Comparison of ENCODE assay signal across 9 mouse cellular contexts in the genomic region with DNA sequence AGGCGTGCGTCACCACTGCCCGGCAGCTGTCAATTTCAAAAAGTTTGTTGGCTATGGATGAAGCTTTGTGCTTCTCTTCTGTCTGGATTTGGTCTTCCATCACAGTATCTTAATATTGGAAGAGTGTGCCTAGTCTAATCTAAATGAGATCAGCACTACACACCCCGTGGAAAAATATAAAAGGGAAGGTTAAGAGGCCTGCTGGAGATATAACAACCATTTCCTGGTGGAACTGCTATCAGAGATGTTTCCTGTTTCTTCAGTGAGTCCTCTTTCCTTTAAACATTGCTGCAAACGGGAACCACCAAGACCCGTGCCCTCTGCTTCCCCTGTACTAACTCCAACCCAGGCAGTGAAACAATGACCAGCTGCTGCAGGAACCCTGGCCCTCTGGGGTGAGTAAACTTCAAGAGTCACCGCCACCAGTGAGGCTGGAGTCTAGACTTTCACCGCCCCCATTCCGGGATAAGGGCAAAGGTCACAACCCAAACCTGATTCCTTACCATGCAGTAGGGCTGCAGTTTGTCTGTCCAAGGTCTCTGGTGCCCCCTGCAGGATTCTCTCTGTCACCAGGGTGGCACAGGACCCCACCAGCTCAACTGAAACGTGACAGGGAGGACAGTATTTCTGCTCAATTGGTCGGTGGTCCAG. TPM values are rescaled to one million over a fixed set of nuclear protein-coding genes. Genes with fewer than 3 reads are reported as not detected.
DNase-seq lines count a peak whose midpoint lies in the region; ATAC-seq and TF ChIP-seq lines count a peak whose summit lies in the region.
"Had no signal": no experiment of that assay in that cellular context is flagged by ENCODE, and none has a peak within 500 bp of the region (broad histone marks: within the 10 kb centered on the region; RNA-seq: fewer than 3 reads in every experiment).

No protein-coding gene starts in this region.

- peaks cover 86% of the 10 kb centered on the region for H3K36me3 ChIP-seq in forebrain, embryonic 14.5 days (ENCODE audit: control insufficient read depth, insufficient read depth, low read length)
- H3K36me3 ChIP-seq in forebrain, embryonic 15.5 days = peaks cover 77% of the 10 kb centered on the region
- peaks cover 12% of the 10 kb centered on the region for H3K36me3 ChIP-seq in embryonic facial prominence, embryonic 11.5 days (replicated peaks; ENCODE audit: control insufficient read depth, insufficient read depth, low read depth, low read length)

- H3K27me3 ChIP-seq in forebrain, embryonic 14.5 days (replicated peaks; ENCODE audit: control insufficient read depth, insufficient read depth, low read length) = no peaks in the 10 kb centered on the region
- H3K27me3 ChIP-seq in forebrain, embryonic 15.5 days = no peaks in the 10 kb centered on the region
- no peaks in the 10 kb centered on the region for H3K27me3 ChIP-seq in embryonic facial prominence, embryonic 11.5 days (ENCODE audit: control insufficient read depth, insufficient read depth, low read length)
- H3K27me3 ChIP-seq: limb, embryonic 13.5 days had no signal

- intact Hi-C loops in heart, postnatal 36 days (cut with DNase I) = loop anchor here (1.0 to 10.0 kb wide), 4 partner anchors 46 to 208 kb away; a partner anchor contains a TSS

- no peak overlapping the region for H3K4me2 ChIP-seq in forebrain, embryonic 14.5 days (ENCODE audit: low read length)
- no peak overlapping the region for H3K4me2 ChIP-seq in forebrain, embryonic 15.5 days (replicated peaks)
- no peak overlapping the region for H3K4me2 ChIP-seq in embryonic facial prominence, embryonic 11.5 days (ENCODE audit: low read depth, low read length)
- H3K4me2 ChIP-seq: limb, embryonic 13.5 days had no signal

- peak; percentile 85 for TF ChIP-seq CTCF in layer of hippocampus, adult 2 months (conservative IDR thresholded peaks at IDR 0.05)

- DNase-seq in forebrain, embryonic 14.5 days (ENCODE audit: low spot score) = peak; percentile 51
- peak; percentile 89 for DNase-seq in R1 (ENCODE audit: low read depth, low spot score)
- peak; percentile 66 for DNase-seq in embryonic facial prominence, embryonic 11.5 days (ENCODE audit: low spot score)
- DNase-seq in heart, postnatal 36 days = peak; percentile 74 to 76
- peak in 1 of 2 experiments; percentile 65 for DNase-seq in layer of hippocampus, adult 2 months (ENCODE audit: low spot score in 2 of 2)
- peak; percentile 85 for DNase-seq in lung, postnatal 14 days
- DNase-seq in spleen, adult 18-20 months = peak; percentile 60 to 83

- peak; percentile 52; the same call in 1 of the 2 replicates for ATAC-seq in forebrain, embryonic 14.5 days
- no peak for ATAC-seq in forebrain, embryonic 15.5 days (replicated peaks)
- ATAC-seq in embryonic facial prominence, embryonic 11.5 days (replicated peaks; ENCODE audit: insufficient number of reproducible peaks, low FRiP score, low TSS enrichment, low read depth) = 0 out of 2 replicates have a peak, but pooled peaks have one; percentile 67

- no peaks in the 10 kb centered on the region for H3K4me1 ChIP-seq in forebrain, embryonic 14.5 days (ENCODE audit: control insufficient read depth, insufficient read depth, low read length)
- H3K4me1 ChIP-seq in forebrain, embryonic 15.5 days = no peaks in the 10 kb centered on the region
- H3K4me1 ChIP-seq in embryonic facial prominence, embryonic 11.5 days (ENCODE audit: control insufficient read depth, insufficient read depth, low read length) = no peaks in the 10 kb centered on the region
- H3K4me1 ChIP-seq: limb, embryonic 13.5 days had no signal

- H3K27ac ChIP-seq in forebrain, embryonic 14.5 days (ENCODE audit: low read depth, low read length) = no peak overlapping the region
- H3K27ac ChIP-seq in forebrain, embryonic 15.5 days (replicated peaks) = no peak overlapping the region
- H3K27ac ChIP-seq in embryonic facial prominence, embryonic 11.5 days (replicated peaks; ENCODE audit: low read depth, low read length) = no peak overlapping the region
- H3K27ac ChIP-seq in layer of hippocampus, adult 2 months = no peak overlapping the region
- H3K27ac ChIP-seq: limb, embryonic 13.5 days had no signal

- H3K9ac ChIP-seq in forebrain, embryonic 14.5 days (ENCODE audit: low read length) = no peak overlapping the region
- no peak overlapping the region for H3K9ac ChIP-seq in forebrain, embryonic 15.5 days (replicated peaks)
- no peak overlapping the region for H3K9ac ChIP-seq in embryonic facial prominence, embryonic 11.5 days (replicated peaks; ENCODE audit: low read length)
- H3K9ac ChIP-seq: limb, embryonic 13.5 days had no signal

- no peak overlapping the region for H3K4me3 ChIP-seq in forebrain, embryonic 14.5 days (ENCODE audit: low read depth, low read length)
- no peak overlapping the region for H3K4me3 ChIP-seq in forebrain, embryonic 15.5 days
- H3K4me3 ChIP-seq in embryonic facial prominence, embryonic 11.5 days (ENCODE audit: low read depth, low read length) = no peak overlapping the region
- no peak overlapping the region for H3K4me3 ChIP-seq in layer of hippocampus, adult 2 months
- H3K4me3 ChIP-seq: limb, embryonic 13.5 days had no signal

- WGBS in forebrain, embryonic 14.5 days = 54% methylated on average over 11 of the region's 11 CpGs
- WGBS in forebrain, embryonic 15.5 days = 52% methylated on average over 11 of the region's 11 CpGs
- 39% methylated on average over 11 of the region's 11 CpGs for WGBS in embryonic facial prominence, embryonic 11.5 days

- no peaks in the 10 kb centered on the region for H3K9me3 ChIP-seq in forebrain, embryonic 14.5 days (replicated peaks; ENCODE audit: control insufficient read depth, low read length)
- H3K9me3 ChIP-seq in forebrain, embryonic 15.5 days = no peaks in the 10 kb centered on the region
- H3K9me3 ChIP-seq in embryonic facial prominence, embryonic 11.5 days (replicated peaks; ENCODE audit: control insufficient read depth, low read length) = no peaks in the 10 kb centered on the region
- H3K9me3 ChIP-seq: limb, embryonic 13.5 days had no signal

RNA-seq across cellular contexts. Expression of a gene that starts 12.2 kb away (rescaled TPM):
- not detected in 2 replicates for polyA plus RNA-seq in forebrain, embryonic 14.5 days (2014; fragmentation: Nextera tagmentation; extraction: Ambion mirVana)
- 0.10 TPM in 1 of 2 replicates, not detected in the other for polyA plus RNA-seq in forebrain, embryonic 15.5 days (2015; fragmentation: Nextera tagmentation; extraction: Ambion mirVana)
- 2.9 and 4.0 TPM in 2 replicates for polyA plus RNA-seq in embryonic facial prominence, embryonic 11.5 days (2014; fragmentation: Nextera tagmentation; extraction: Ambion mirVana)
- not detected for total RNA-seq in heart, postnatal 36 days (2021)
- total RNA-seq in layer of hippocampus, adult 2 months (2021) = under 1 TPM; 0.37 to 0.69 TPM

RNA-seq across cellular contexts. Expression of a gene that starts 17.9 kb away (rescaled TPM):
- polyA plus RNA-seq in forebrain, embryonic 14.5 days (2014; fragmentation: Nextera tagmentation; extraction: Ambion mirVana) = 48.6 and 50.7 TPM in 2 replicates
- polyA plus RNA-seq in forebrain, embryonic 15.5 days (2015; fragmentation: Nextera tagmentation; extraction: Ambion mirVana) = 46.1 and 46.2 TPM in 2 replicates
- polyA plus RNA-seq in embryonic facial prominence, embryonic 11.5 days (2014; fragmentation: Nextera tagmentation; extraction: Ambion mirVana) = 45.7 and 46.8 TPM in 2 replicates
- total RNA-seq in heart, postnatal 36 days (2021) = 10 to 100 TPM; 26.7 to 26.8 TPM
- 10 to 100 TPM; 19.1 to 22.7 TPM for total RNA-seq in layer of hippocampus, adult 2 months (2021)

RNA-seq across cellular contexts. Expression of a gene that starts 18.7 kb away (rescaled TPM):
- 40.7 and 42.7 TPM in 2 replicates for polyA plus RNA-seq in forebrain, embryonic 14.5 days (2014; fragmentation: Nextera tagmentation; extraction: Ambion mirVana)
- 42.0 and 44.4 TPM in 2 replicates for polyA plus RNA-seq in forebrain, embryonic 15.5 days (2015; fragmentation: Nextera tagmentation; extraction: Ambion mirVana)
- 25.9 and 28.2 TPM in 2 replicates for polyA plus RNA-seq in embryonic facial prominence, embryonic 11.5 days (2014; fragmentation: Nextera tagmentation; extraction: Ambion mirVana)
- total RNA-seq in heart, postnatal 36 days (2021) = 10 to 100 TPM; 24.1 to 26.6 TPM
- 10 to 100 TPM; 22.0 to 22.4 TPM for total RNA-seq in layer of hippocampus, adult 2 months (2021)

RNA-seq across cellular contexts. Expression of a gene that starts 21.8 kb away (rescaled TPM):
- polyA plus RNA-seq in forebrain, embryonic 14.5 days (2014; fragmentation: Nextera tagmentation; extraction: Ambion mirVana) = 0.17 TPM in 1 of 2 replicates, not detected in the other
- polyA plus RNA-seq in forebrain, embryonic 15.5 days (2015; fragmentation: Nextera tagmentation; extraction: Ambion mirVana) = 0.11 and 0.15 TPM in 2 replicates
- 0.54 TPM in 1 of 2 replicates, not detected in the other for polyA plus RNA-seq in embryonic facial prominence, embryonic 11.5 days (2014; fragmentation: Nextera tagmentation; extraction: Ambion mirVana)
- not detected for total RNA-seq in heart, postnatal 36 days (2021)
- under 1 TPM; 0.25 to 0.54 TPM for total RNA-seq in layer of hippocampus, adult 2 months (2021)

RNA-seq across cellular contexts. Expression of a gene that starts 31.2 kb away (rescaled TPM):
- polyA plus RNA-seq in forebrain, embryonic 14.5 days (2014; fragmentation: Nextera tagmentation; extraction: Ambion mirVana) = 444 and 548 TPM in 2 replicates
- 254 and 266 TPM in 2 replicates for polyA plus RNA-seq in forebrain, embryonic 15.5 days (2015; fragmentation: Nextera tagmentation; extraction: Ambion mirVana)
- polyA plus RNA-seq in embryonic facial prominence, embryonic 11.5 days (2014; fragmentation: Nextera tagmentation; extraction: Ambion mirVana) = 52.9 and 56.9 TPM in 2 replicates
- 1 to 10 TPM; 6.1 to 8.5 TPM for total RNA-seq in heart, postnatal 36 days (2021)
- total RNA-seq in layer of hippocampus, adult 2 months (2021) = 100 to 1,000 TPM; 287 to 294 TPM
